Mouse (Mus musculus): ENCODE data around the gene Zfp866.

The Zfp866 gene

DNA sequence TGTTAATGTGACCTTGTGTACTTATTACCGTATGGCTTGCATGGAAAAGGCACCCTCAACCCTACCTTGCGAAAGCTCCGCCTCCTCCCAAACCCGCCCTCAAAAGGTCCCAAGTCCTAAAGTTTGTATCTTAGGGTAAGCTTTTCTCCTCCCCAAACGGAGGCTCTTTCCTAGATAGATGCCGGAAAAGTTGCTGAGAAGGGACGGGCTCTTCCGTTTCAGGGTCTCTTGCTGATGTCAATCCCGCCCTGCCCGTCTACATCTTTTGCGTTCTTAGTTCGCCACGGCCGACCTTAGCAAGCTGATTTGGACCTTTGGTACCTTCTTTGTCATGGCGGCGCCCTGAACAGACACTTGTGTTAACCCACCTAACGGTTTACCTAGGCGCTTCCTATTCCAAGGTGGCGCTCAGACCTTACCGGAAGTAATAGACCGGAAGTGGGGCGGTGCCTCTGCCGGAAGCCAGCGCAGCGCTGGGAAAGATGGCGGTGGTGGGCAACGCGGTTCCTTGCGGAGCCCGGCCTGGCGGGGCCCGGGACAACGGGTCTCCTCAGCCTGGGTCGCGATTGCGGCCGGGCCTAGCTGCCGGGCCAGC, at the start of gene Zfp866, which contains the start of gene Atp13a1:
TSS of gene Zfp866 (minus strand) at position 406 of the 595 bp plus-strand sequence.
TSS of gene Atp13a1 (plus strand) at position 391 of the 595 bp plus-strand sequence.
- DNase-seq = peak; percentile 94

DNA sequence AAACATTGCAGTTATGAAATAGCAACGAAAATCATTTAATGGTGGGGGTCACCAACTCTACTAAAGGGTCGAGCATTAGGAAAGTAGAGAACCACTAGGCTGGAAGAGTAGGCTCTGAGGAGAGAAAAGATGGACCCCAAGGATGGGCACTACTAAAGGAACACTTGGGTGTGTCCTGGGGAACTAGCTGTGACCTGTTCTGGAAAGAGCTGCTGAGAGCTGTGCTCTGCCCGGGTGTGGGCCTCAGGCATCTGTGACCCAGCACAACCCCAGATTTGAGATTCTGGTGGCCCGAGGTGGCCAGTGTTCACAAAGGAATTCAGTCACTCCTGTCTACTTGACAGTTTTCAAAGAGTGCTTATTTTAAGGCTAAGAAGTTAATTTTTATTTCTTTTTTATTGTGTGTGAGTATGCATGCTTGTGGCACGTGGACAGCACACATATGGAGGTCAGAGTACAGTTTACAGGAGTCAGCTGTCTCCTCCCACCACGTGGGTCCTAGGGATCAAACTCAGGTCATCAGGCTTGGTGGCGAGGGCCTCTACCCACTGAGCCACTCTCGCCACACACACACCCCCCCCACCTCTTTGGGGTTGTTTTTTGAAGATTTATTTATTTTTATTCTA, 46.2 kb upstream of the Zfp866 start:
- DNase-seq = no peak

DNA sequence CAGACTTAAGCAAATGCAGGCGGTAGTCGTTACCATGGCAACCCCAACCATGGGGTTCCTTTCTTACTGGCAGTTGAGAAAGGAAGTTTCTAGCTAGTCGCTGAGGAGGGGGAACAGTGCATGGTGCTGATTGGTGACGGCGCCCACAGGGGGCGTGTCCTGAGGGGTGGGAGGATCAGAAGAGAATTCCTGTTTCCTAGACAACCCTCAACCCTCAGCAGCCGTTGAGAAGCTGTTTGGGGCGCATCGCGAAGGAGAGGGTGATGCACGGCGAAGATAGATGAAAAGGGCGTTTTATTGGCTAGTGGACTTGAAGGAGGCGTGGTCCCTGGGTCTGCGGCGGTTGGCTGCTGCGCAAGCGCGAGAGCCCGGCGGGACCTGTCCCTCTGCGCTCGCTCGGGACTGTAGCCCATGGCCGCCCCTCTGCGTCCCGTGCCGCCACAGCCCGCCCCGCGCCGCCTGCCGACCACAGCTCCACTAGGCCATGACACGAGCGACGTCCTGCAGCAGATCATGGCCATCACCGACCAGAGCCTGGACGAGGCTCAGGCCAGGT, 41.4 kb upstream of the Zfp866 start, which contains the start of gene Pbx4:
TSS of gene Pbx4 (plus strand) at position 194 of the 556 bp plus-strand sequence.
- DNase-seq = peak; percentile 98

DNA sequence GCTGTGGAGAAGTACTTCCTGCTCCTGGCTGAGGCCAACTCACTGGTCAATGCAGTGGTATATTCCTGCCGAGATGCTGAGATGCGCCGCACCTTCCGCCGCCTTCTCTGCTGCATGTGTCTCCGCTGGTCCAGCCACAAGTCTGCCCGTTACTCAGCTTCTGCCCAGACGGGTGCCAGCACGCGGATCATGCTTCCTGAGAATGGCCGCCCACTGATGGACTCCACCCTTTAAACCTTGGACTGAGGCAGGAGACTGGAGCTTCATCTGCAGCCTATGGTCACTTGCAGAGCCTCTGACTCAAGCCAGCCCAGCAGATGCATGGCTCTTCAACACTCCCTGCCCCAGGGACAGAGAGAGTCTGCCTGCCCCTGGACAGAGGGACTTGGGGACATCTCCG, 35.4 kb upstream of the Zfp866 start:
- DNase-seq = no peak

DNA sequence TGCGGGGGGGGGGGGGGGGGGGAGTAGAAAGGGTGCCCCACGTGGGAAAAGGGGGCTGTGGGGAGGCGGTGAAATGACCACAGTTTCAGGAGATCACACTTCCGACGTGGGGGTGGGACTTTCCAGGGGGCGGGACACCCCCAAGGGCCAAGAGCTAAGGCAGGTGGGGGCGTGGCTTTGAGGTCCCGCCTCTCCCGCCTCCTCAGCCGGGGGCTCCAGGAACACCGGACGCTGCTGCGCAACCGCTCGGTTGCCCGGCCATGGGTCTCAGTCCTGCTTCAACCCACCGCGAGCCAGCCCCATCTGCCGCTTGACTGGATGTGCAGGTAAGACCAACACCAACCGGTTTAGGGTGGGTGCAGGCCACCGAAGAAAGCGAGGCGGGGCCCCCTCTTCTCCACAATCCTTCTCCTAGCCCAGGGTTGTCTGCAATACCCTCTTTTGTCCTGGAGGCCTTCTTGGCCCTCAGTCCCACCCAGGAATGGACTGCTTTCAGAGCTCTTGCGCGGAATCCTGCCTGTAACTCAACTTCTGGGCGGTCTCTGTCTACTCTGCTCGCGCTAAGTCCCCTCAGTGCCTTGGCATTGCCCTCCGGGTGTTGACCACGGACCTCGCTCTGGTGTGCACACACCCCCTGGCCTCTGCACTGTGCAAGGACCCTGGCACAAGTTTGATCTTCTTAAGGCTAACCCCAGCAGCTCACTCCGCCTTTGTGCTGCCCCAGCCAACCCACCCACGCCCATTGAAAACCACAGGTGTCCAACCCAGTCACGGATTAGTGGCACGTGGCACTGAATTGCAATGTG, 31.6 kb upstream of the Zfp866 start, which contains the start of gene Lpar2:
TSS of gene Lpar2 (plus strand) at position 44 of the 806 bp plus-strand sequence.
- DNase-seq = peak; percentile 69

DNA sequence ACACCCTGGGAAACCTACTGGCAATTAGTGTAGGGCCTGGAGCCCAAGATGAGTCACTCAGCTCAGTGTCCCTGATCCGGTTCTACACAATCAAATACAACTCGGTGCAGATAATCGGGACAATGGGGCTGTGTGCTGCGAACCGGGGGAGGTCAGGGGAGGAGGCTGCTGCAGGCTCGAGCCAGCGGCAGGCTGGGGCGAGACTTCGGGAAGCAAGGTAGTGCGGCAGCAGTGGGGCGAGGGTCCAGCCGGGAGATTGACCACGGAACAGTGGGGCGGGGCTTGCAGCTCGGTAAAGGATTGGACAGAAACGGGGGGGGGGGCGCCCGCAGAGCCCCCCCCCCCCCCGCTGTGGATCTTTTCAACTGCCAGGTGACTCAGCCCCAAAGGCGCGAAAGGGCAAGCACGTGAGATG, 31.0 kb upstream of the Zfp866 start:
- peak; percentile 69 for DNase-seq

DNA sequence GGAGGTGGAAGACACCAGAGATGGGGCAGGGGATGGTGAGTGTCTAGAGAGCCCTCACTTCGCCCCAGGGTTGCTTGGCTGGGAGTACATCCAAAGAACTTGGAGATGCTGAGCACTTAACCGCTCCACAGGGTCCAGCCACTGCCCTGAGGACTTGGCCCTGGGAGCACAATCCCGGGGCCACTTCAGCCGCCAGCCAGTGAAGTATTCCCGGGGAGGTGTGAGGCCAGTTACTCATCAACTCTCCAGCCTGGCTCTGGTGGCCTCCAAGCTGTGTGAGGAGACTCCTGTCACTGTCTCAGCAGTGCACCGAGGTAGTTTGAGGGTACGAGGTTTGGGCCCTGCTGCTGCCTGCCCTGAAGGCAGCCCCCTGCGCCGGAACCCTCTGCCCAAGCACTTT, 29.5 kb upstream of the Zfp866 start:
- DNase-seq = no peak

DNA sequence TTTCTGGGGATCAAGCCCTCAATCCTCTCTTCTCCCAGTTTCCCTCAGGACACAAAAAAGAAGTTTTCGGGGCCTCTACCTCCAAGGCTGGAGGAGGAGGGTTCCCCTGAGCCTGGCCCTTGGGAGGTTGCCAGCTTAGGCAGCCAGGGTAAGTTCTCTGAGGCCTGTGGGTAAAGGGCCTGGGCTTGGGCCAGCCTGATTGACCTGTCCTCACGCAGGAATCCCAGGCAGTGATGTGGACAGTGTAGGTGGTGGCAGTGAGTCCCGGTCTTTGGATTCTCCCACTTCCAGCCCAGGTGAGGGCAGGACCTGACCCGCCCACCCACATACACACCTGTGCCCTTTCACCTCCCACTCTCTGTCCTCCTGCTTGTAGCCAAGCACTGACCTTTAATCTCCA, 24.4 kb upstream of the Zfp866 start:
- no peak for DNase-seq

DNA sequence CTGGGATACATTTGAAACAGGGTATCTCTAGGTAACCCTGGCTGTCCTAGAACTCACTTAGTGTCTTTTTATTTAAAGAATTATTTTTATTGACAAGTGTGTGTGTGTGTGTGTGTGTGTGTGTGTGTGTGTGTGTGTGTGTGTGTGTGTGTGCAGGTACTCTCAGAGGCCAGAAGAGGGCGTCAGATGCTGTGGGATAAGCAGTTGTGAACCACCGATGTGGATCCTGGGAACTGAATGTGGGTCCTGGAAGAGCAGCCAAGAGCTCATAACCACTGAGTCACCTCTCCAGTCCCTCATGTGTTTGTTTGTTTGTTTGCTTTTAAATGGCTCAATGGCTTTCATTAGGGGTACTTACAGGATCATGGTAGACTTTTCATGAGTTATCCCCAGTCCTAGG, 23.9 kb upstream of the Zfp866 start:
- DNase-seq = no peak

DNA sequence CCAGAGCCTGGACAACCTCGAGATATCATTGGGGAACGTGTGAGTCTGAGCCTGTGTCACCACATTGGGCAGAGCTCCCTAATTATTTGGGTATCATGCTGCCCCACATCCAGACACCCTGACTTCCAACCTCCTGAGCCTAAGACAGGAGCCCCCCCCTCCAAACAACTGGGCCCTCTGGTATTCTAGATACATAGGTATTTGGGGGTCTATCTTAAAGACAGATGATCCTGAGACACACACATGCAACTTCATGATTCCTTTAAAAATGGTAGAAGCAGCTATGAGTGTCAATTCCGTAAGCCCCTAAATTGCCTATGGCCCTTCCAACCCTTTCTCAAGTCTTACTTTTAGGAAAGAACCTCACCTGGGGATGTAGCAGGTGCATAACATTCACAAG, 18.8 kb upstream of the Zfp866 start:
- DNase-seq = no peak

DNA sequence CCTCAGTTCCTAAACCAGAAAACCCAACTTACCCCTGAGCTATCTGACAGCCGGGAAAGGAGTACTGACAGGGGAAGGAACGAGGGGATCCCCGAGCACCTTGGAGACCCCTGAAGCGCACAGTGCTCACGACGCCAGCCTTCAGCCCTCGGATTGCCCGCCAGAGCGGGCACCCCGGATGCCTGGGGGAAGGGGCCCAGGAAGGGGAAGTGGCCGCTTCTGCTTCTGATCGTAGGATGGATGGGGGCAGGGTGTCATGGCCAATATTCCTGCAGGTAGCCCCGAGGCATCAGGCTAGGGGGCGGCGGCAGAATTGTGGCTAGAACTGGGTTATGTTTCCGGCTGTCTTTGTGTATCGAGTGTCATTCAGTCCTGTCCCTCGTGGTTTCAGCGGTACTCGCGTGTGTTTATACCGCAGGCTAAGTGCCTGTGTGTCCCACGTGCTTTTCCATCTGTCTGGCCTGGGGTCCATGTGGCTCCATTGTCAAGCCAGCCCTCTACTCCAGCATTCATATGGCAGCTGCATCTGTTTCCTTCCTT, 18.0 kb upstream of the Zfp866 start:
- DNase-seq = peak; percentile 58

DNA sequence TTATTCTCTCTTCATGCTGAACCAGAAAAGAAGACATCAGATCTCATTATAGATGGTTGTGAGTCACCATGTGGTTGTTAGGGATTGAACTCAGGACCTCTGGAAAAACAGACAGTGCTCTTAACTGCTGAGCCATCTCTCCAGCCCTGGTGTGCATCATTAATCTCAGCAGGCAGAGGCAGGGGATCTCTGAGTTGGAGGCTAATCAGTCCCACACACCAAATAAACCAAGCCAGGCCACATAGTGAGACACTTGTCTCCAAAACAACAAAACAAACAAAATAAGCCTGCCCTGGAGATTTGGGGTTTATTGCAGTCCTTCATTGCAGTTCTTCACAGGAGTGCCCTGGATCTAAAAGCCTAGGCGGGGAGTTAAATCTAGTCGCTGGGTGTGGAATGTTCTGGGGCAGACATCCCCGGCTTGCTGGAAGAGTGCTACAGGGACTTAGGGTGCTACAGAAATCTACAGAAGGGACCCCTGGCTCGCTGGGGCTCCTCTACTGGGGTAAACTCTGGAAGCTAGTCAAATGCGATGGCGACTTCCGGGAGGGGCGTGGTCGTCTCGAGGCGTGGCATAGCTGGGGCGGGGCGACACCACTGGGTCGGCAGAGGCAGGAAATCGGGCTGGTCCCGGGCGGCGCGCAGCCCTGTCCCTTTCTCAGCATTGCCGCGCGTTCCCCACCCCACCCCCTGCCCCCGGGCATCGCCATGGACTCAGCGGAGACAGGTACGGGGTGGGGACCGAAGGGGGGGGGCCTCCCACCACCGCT, 17.3 kb upstream of the Zfp866 start, which contains the start of gene Gmip:
TSS of gene Gmip (plus strand) at position 586 of the 770 bp plus-strand sequence.
- DNase-seq = peak; percentile 79

DNA sequence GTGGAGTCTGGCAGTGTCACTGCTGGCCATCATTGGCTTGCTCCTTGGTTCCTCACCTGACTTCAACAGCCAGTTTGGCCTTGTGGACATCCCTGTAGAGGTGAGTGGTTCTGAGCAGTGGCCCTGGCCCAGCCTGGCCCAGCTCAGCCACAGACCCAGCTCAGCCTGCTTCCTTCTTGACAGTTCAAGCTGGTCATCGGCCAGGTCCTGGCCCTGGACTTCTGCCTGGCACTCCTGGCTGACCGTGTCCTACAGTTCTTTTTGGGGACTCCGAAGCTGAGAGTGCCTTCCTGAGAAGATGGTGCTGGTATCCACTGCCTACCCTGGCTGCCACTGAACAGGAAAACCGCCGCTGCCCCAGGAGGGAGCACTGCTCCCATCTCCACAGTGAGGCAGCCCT, 16.3 kb upstream of the Zfp866 start:
- no peak for DNase-seq

DNA sequence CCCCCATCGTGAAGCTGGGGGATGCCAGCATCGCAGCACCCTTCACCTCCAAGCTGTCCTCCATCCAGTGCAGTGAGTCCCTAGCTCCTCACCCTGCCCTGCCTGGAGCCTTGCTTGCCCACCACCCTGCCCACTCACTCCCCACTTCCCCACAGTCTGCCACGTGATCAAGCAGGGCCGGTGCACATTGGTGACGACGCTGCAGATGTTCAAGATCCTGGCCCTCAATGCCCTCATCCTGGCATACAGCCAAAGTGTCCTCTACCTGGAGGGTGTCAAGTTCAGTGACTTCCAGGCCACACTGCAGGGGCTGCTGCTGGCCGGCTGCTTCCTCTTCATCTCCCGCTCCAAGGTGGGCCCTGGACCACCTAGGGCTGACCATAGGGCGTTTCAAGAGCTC, 14.5 kb upstream of the Zfp866 start:
- DNase-seq = no peak

DNA sequence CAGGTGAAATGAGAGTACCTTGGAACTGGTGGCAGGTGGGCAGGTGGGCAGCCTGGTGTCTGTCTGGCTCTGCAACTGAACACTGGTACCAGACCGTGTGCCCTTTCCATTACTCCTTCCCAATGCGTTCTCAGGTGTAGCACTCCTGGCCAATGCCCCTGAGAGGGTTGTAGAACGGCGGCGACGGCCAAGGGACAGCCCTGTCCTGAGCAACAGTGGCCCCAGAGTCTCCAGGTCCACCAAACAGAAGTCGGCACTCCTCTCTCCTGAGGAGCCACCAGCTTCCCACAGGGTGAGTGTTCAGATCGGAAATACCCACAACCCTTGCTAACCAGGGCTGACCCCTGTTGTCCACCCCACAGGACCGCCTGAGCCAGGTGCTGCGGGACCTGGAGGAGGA, 14.1 kb upstream of the Zfp866 start:
- DNase-seq = no peak

DNA sequence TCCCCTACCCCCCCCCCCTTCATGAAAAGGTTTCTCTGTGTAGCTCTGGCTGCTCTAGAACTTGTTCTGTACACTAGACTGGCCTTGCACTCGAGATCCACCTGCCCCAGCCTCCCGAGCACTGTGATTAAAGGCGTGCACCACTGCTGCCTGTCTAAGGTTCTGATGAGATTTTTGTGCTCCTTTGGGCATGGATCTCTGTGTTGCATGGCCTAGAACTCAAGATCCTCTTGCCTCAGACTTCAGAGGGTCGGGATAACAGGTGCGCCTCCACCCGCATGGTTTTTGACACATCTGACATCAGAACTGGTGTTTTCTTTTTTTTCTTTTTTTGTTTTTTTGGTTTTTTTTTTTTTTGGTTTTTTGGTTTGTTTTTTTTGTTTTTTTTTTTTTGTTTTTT, 13.6 kb upstream of the Zfp866 start:
- DNase-seq = no peak

DNA sequence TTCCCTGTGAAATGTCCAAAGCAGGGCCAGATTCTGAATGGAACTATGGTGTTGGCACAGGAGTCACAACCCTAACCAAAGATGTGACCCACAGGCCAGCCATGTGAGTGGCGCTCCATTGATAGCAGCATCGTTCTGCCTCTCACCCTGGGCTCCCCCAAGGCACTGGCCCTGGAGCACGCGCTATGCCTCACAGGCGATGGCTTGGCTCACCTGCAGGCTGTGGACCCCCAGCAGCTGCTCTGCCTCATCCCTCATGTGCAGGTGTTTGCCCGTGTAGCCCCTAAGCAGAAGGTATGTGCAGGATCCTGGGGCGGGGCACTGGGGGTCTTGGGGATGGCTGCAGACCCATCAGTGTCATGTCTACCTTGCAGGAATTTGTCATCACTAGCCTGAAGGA, 12.4 kb upstream of the Zfp866 start:
- DNase-seq = no peak

DNA sequence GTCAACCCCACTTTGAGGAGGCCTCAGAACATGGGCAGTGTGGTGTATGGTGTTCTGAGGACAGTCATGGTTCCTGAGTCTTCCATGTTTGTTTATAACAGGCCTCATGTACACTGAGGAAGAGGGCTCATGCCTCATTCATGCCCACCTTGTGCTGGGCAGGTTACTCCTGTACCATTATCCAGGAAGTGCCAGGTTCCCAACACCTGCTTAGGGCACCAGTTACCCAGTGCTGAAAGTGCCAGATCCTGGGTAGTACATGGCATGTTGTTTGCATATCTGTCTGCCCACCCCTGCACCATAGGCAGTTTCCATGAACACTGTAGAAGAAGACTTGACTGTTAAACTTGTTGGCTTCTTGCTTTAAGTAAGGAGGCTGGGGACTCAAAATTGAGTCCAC, 11.2 kb upstream of the Zfp866 start:
- DNase-seq = no peak

DNA sequence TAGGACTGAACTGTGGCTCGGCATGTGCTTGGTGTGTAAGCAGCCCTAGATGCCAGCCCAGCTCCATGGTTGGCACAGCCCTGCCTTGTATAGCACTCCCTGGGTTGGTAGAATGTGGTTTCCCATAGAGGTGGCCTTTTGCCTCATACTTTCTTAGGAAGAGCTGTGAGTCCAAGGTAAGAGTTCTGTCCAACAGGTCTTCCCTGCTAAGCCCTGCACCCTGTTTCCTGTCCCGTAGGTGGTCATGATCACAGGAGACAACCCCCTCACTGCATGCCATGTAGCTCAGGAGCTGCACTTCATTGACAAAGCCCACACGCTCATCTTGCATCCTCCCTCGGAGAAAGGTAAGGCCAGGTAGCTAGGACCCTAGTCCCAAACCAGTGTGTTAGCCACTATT, 10.8 kb upstream of the Zfp866 start:
- no peak for DNase-seq

DNA sequence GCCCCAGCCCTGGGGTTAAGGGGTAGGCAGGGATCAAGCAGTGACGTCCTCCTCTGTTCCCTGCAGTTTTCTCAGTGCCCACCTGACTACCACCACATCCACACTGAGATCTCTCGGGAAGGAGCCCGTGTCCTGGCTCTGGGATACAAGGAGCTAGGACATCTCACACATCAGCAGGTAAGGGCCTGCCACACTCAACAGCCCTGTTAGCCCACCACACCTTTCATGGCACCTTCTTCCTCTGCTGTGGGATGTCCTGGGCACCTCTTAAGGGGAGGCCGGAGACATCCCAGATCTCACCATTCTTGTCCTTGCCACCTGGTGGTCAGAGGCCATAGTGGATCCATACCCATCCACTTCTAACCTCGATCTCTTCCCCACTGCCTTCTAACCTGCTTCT, 9.0 kb upstream of the Zfp866 start:
- DNase-seq = no peak

DNA sequence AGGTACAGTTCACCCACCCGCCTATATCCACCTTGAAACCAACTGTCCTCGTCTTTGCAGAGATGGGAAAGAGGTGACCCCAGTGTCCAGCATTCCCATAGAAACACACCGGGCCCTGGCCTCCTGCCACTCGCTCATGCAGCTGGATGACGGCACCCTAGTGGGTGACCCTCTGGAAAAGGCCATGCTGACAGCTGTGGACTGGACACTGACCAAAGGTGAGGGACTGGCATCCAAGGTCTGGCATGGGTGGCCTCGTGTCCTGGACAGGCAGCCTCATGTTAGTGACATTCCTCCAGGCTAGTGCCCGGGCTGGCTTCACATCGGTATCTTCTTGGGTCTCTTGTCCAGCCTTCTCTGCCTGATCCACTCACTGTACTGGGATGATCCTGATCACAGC, 8.3 kb upstream of the Zfp866 start:
- DNase-seq = no peak

DNA sequence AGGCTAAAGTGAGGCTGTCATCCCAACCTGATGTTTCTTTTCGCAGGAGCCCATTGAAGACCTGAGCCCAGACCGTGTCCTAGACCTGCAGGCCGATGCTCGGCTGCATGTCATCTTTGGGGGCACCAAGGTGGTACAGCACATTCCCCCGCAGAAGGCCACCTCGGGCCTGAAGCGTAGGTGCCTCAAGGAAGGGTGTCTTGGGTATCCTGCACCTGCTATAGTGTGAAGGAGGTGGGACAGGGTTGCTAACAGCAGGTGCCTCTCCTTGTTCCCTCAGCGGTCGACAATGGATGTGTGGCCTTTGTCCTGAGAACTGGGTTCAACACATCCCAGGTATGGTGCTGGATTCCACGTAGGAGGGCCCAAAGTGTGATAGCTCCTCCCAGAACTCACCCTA, 6.7 kb upstream of the Zfp866 start:
- DNase-seq = no peak

All from retina, postnatal 1 day (tissue).